In the genomic region with DNA sequence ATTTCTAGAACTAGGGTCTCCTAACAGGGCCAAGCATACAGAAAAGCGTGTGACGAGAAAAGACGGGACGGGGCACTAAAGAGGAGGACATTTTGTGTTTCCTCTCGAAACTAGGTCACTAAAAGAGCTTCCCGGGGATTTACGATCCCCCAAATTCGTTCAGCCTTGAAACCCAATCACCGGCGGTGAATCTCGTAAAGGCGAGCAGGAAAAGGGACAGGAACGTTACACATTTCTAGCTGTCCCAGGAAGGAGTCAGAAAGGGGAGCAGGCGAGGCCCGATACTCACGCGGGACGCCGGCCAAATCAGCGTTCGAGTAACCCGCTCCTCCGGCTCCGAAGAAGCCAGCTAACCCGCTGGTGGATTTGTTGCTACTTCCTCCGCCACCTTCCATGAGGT, we compare ENCODE assay signal across 7 mouse cellular contexts. TPM values are rescaled to one million over a fixed set of nuclear protein-coding genes. Genes with fewer than 3 reads are reported as not detected.
DNase-seq lines count a peak whose midpoint lies in the region; ATAC-seq and TF ChIP-seq lines count a peak whose summit lies in the region.

No protein-coding gene starts in this region.

- 0% methylated on average over 25 of the region's 26 CpGs for WGBS in lung, embryonic 16.5 days
- WGBS in bone marrow, adult 2 months = under 1% methylated on average over 26 of the region's 26 CpGs
- WGBS in forebrain, embryonic 14.5 days = under 1% methylated on average over 24 of the region's 26 CpGs
- under 1% methylated on average over 24 of the region's 26 CpGs for WGBS in liver, embryonic 15.5 days (ENCODE audit: insufficient replicate concordance)
- WGBS in stomach, embryonic 14.5 days = under 1% methylated on average over 26 of the region's 26 CpGs

- no peak for DNase-seq in lung, postnatal 14 days
- DNase-seq in forebrain, embryonic 14.5 days (ENCODE audit: low spot score) = peak; percentile 23
- DNase-seq in right cerebral cortex, adult 2 months (ENCODE audit: low spot score in 2 of 2) = no peak

- H3K27ac ChIP-seq in lung, embryonic 16.5 days (ENCODE audit: low read length) = peak overlapping the region; percentile 17
- peak overlapping the region; percentile 39 for H3K27ac ChIP-seq in bone marrow, adult 2 months (ENCODE audit: control insufficient read depth, insufficient read depth, low read depth, low read length, poor library complexity)
- H3K27ac ChIP-seq in forebrain, embryonic 14.5 days (ENCODE audit: low read depth, low read length) = no peak overlapping the region
- H3K27ac ChIP-seq in liver, embryonic 15.5 days (replicated peaks) = peak overlapping the region; percentile 85
- no peak overlapping the region for H3K27ac ChIP-seq in stomach, embryonic 14.5 days (ENCODE audit: low read length)

- peaks cover 19% of the 10 kb centered on the region for H3K4me1 ChIP-seq in lung, embryonic 16.5 days (replicated peaks; ENCODE audit: control insufficient read depth, insufficient read depth, low read length)
- peaks cover 1% of the 10 kb centered on the region; the same call in 1 of the 2 replicates for H3K4me1 ChIP-seq in bone marrow, adult 2 months (ENCODE audit: control insufficient read depth, insufficient read depth, low read length)
- H3K4me1 ChIP-seq in forebrain, embryonic 14.5 days (ENCODE audit: control insufficient read depth, insufficient read depth, low read length) = peaks cover 21% of the 10 kb centered on the region
- peaks cover 30% of the 10 kb centered on the region for H3K4me1 ChIP-seq in liver, embryonic 15.5 days (replicated peaks)
- peaks cover 15% of the 10 kb centered on the region; the same call in 1 of the 2 replicates for H3K4me1 ChIP-seq in stomach, embryonic 14.5 days (ENCODE audit: control insufficient read depth, insufficient read depth, low read length)

- peaks cover 17% of the 10 kb centered on the region for H3K36me3 ChIP-seq in lung, embryonic 16.5 days (ENCODE audit: control insufficient read depth, insufficient read depth, low read length)
- peaks cover 22% of the 10 kb centered on the region for H3K36me3 ChIP-seq in forebrain, embryonic 14.5 days (ENCODE audit: control insufficient read depth, insufficient read depth, low read length)
- H3K36me3 ChIP-seq in liver, embryonic 15.5 days (replicated peaks) = peaks cover 32% of the 10 kb centered on the region
- peaks cover 20% of the 10 kb centered on the region for H3K36me3 ChIP-seq in stomach, embryonic 14.5 days (ENCODE audit: control insufficient read depth, insufficient read depth, low read length)

- H3K9me3 ChIP-seq in lung, embryonic 16.5 days (ENCODE audit: control insufficient read depth, low read length) = no peaks in the 10 kb centered on the region
- no peaks in the 10 kb centered on the region for H3K9me3 ChIP-seq in forebrain, embryonic 14.5 days (replicated peaks; ENCODE audit: control insufficient read depth, low read length)
- H3K9me3 ChIP-seq in liver, embryonic 15.5 days (replicated peaks) = no peaks in the 10 kb centered on the region
- no peaks in the 10 kb centered on the region for H3K9me3 ChIP-seq in stomach, embryonic 14.5 days (ENCODE audit: control insufficient read depth, low read depth, low read length)

- H3K27me3 ChIP-seq in lung, embryonic 16.5 days (ENCODE audit: control insufficient read depth, insufficient read depth, low read depth, low read length) = no peaks in the 10 kb centered on the region
- H3K27me3 ChIP-seq in forebrain, embryonic 14.5 days (replicated peaks; ENCODE audit: control insufficient read depth, insufficient read depth, low read length) = no peaks in the 10 kb centered on the region
- no peaks in the 10 kb centered on the region for H3K27me3 ChIP-seq in liver, embryonic 15.5 days
- no peaks in the 10 kb centered on the region for H3K27me3 ChIP-seq in stomach, embryonic 14.5 days (ENCODE audit: control insufficient read depth, insufficient read depth, low read length)

- TF ChIP-seq CTCF in bone marrow, adult 2 months (IDR thresholded peaks at IDR 0.05; ENCODE audit: control insufficient read depth, insufficient read depth, low read length) = no peak

- H3K9ac ChIP-seq in lung, embryonic 16.5 days (ENCODE audit: low read length) = peak overlapping the region; percentile 97
- H3K9ac ChIP-seq in forebrain, embryonic 14.5 days (ENCODE audit: low read length) = peak overlapping the region; percentile 95
- H3K9ac ChIP-seq in liver, embryonic 15.5 days = peak overlapping the region; percentile 98
- H3K9ac ChIP-seq in stomach, embryonic 14.5 days (replicated peaks; ENCODE audit: low read depth, low read length) = peak overlapping the region; percentile 40

- no peak for TF ChIP-seq POLR2A in bone marrow, adult 2 months (IDR thresholded peaks at IDR 0.05; ENCODE audit: borderline replicate concordance, control insufficient read depth, low read depth, low read length)

- peak overlapping the region; percentile 70 for H3K4me2 ChIP-seq in lung, embryonic 16.5 days (ENCODE audit: low read depth, low read length)
- peak overlapping the region; percentile 65 for H3K4me2 ChIP-seq in forebrain, embryonic 14.5 days (ENCODE audit: low read length)
- peak overlapping the region; percentile 88 for H3K4me2 ChIP-seq in liver, embryonic 15.5 days
- peak overlapping the region; percentile 61 for H3K4me2 ChIP-seq in stomach, embryonic 14.5 days (replicated peaks; ENCODE audit: low read depth, low read length)

- peak; percentile 35; the same call in 1 of the 2 replicates for ATAC-seq in lung, embryonic 16.5 days (ENCODE audit: low read depth)
- ATAC-seq in forebrain, embryonic 14.5 days = peak; percentile 13; the same call in 1 of the 2 replicates
- ATAC-seq in liver, embryonic 15.5 days (ENCODE audit: insufficient read depth) = peak; percentile 41
- ATAC-seq in stomach, embryonic 14.5 days (ENCODE audit: insufficient number of reproducible peaks, insufficient read depth, low FRiP score, low read depth) = peak; percentile 39; the same call in 1 of the 2 replicates

- peak overlapping the region; percentile 99 for H3K4me3 ChIP-seq in lung, embryonic 16.5 days (ENCODE audit: low read length)
- H3K4me3 ChIP-seq in bone marrow, adult 2 months (replicated peaks; ENCODE audit: control insufficient read depth, low read depth, low read length) = peak overlapping the region; percentile 81
- peak overlapping the region; percentile 93 for H3K4me3 ChIP-seq in forebrain, embryonic 14.5 days (ENCODE audit: low read depth, low read length)
- H3K4me3 ChIP-seq in liver, embryonic 15.5 days (replicated peaks) = peak overlapping the region; percentile 100
- H3K4me3 ChIP-seq in stomach, embryonic 14.5 days (ENCODE audit: low read depth, low read length) = peak overlapping the region; percentile 100

RNA-seq across cellular contexts. Expression of a gene that starts 0.3 kb away (rescaled TPM):
- polyA plus RNA-seq in lung, embryonic 16.5 days (2015; fragmentation: Nextera tagmentation; extraction: Ambion mirVana) = 208 and 224 TPM in 2 replicates
- 13.1 and 14.7 TPM in 2 replicates for polyA plus RNA-seq in bone marrow, adult 2 months (2011; ENCODE audit: insufficient read depth, insufficient read length, low replicate concordance, missing spikeins)
- 258 and 290 TPM in 2 replicates for polyA plus RNA-seq in forebrain, embryonic 14.5 days (2014; fragmentation: Nextera tagmentation; extraction: Ambion mirVana)
- polyA plus RNA-seq in liver, embryonic 15.5 days (2015; fragmentation: Nextera tagmentation; extraction: Ambion mirVana) = 159 and 163 TPM in 2 replicates
- 256 and 262 TPM in 2 replicates for polyA plus RNA-seq in stomach, embryonic 14.5 days (2014; fragmentation: Nextera tagmentation; extraction: Ambion mirVana)

RNA-seq across cellular contexts. Expression of a gene that starts 0.4 kb away (rescaled TPM):
- 29.9 and 32.9 TPM in 2 replicates for polyA plus RNA-seq in lung, embryonic 16.5 days (2015; fragmentation: Nextera tagmentation; extraction: Ambion mirVana)
- 16.8 and 20.8 TPM in 2 replicates for polyA plus RNA-seq in bone marrow, adult 2 months (2011; ENCODE audit: insufficient read depth, insufficient read length, low replicate concordance, missing spikeins)
- polyA plus RNA-seq in forebrain, embryonic 14.5 days (2014; fragmentation: Nextera tagmentation; extraction: Ambion mirVana) = 41.0 and 43.2 TPM in 2 replicates
- polyA plus RNA-seq in liver, embryonic 15.5 days (2015; fragmentation: Nextera tagmentation; extraction: Ambion mirVana) = 13.0 and 13.1 TPM in 2 replicates
- polyA plus RNA-seq in stomach, embryonic 14.5 days (2014; fragmentation: Nextera tagmentation; extraction: Ambion mirVana) = 47.1 and 50.2 TPM in 2 replicates

RNA-seq across cellular contexts. Expression of a gene that starts 41.7 kb away (rescaled TPM):
- 106 and 108 TPM in 2 replicates for polyA plus RNA-seq in lung, embryonic 16.5 days (2015; fragmentation: Nextera tagmentation; extraction: Ambion mirVana)
- 108 and 110 TPM in 2 replicates for polyA plus RNA-seq in bone marrow, adult 2 months (2011; ENCODE audit: insufficient read depth, insufficient read length, low replicate concordance, missing spikeins)
- polyA plus RNA-seq in forebrain, embryonic 14.5 days (2014; fragmentation: Nextera tagmentation; extraction: Ambion mirVana) = 137 and 145 TPM in 2 replicates
- 332 and 365 TPM in 2 replicates for polyA plus RNA-seq in liver, embryonic 15.5 days (2015; fragmentation: Nextera tagmentation; extraction: Ambion mirVana)
- 109 and 117 TPM in 2 replicates for polyA plus RNA-seq in stomach, embryonic 14.5 days (2014; fragmentation: Nextera tagmentation; extraction: Ambion mirVana)

RNA-seq across cellular contexts. Expression of a gene that starts 59.5 kb away (rescaled TPM):
- polyA plus RNA-seq in lung, embryonic 16.5 days (2015; fragmentation: Nextera tagmentation; extraction: Ambion mirVana) = not detected in 2 replicates
- not detected in 2 replicates for polyA plus RNA-seq in bone marrow, adult 2 months (2011; ENCODE audit: insufficient read depth, insufficient read length, low replicate concordance, missing spikeins)
- not detected in 2 replicates for polyA plus RNA-seq in forebrain, embryonic 14.5 days (2014; fragmentation: Nextera tagmentation; extraction: Ambion mirVana)
- 0.30 and 0.31 TPM in 2 replicates for polyA plus RNA-seq in liver, embryonic 15.5 days (2015; fragmentation: Nextera tagmentation; extraction: Ambion mirVana)
- polyA plus RNA-seq in stomach, embryonic 14.5 days (2014; fragmentation: Nextera tagmentation; extraction: Ambion mirVana) = not detected in 2 replicates

Comparison
In these comparisons a context has a peak if more than half of its experiments do, and no peak if none do; other contexts are left out.
1. H3K27ac ChIP-seq: peak in lung, embryonic 16.5 days (single experiment), bone marrow, adult 2 months (single experiment) and liver, embryonic 15.5 days (single experiment); none in forebrain, embryonic 14.5 days (single experiment) and stomach, embryonic 14.5 days (single experiment).
2. H3K9ac ChIP-seq: peak in every context shown above with its lines; median percentile 98 in liver, embryonic 15.5 days; 97 in lung, embryonic 16.5 days; 95 in forebrain, embryonic 14.5 days; 40 in stomach, embryonic 14.5 days.
3. RNA of a gene that starts 0.3 kb away (polyA plus RNA-seq): 258 to 290 TPM in forebrain, embryonic 14.5 days, 256 to 262 TPM in stomach, embryonic 14.5 days, 208 to 224 TPM in lung, embryonic 16.5 days and 159 to 163 TPM in liver, embryonic 15.5 days; 13.1 to 14.7 TPM in bone marrow, adult 2 months; every median in the first group is over 10 times any median in the second.
4. Peak in every context shown above with its lines, with median percentiles within 50 percentile points of each other: ATAC-seq, H3K4me2 ChIP-seq and H3K4me3 ChIP-seq.